Mouse (Mus musculus) left cerebral cortex, adult 2 months (tissue): ENCODE data around the gene Dlst. TPM values are rescaled to one million over a fixed set of nuclear protein-coding genes. Genes with fewer than 3 reads are reported as not detected.

Source experiments
- DNase-seq, 2 experiments: peaks; one replicate each; pipeline ENCODE4 v3.0.0; 2021 to 2022; ENCODE audit warnings: low spot score in 2 of 2, mixed read lengths in 1 of 2; ENCODE audit errors: extremely low spot score in 1 of 2
- H3K27ac ChIP-seq: fragments of 200-600 bp; 2 replicates; pipeline ENCODE4 v1.8.1; 2022
- H3K4me3 ChIP-seq: fragments of 200-600 bp; 2 replicates; pipeline ENCODE4 v1.8.1; 2022
- CTCF ChIP-seq: fragments of 200-600 bp; IDR thresholded peaks from 2 replicates; pipeline ENCODE4 v1.8.1; 2022; ENCODE audit warnings: antibody characterized with exemption, mild to moderate bottlenecking, moderate library complexity
- intact Hi-C: fragments of 180-260 bp; cut with DNase I; formaldehyde crosslinking; loops from one replicate; pipeline ENCODE4 v1.15.1; 2025
- total RNA-seq, 2 experiments: library from RNA; stranded (reverse); gene quantifications; 2 replicates each; pipeline ENCODE4 v1.2.3; 2021

Dlst gene
- total RNA-seq, 2 experiments from 2014 or later: 146 to 156 TPM

DNA sequence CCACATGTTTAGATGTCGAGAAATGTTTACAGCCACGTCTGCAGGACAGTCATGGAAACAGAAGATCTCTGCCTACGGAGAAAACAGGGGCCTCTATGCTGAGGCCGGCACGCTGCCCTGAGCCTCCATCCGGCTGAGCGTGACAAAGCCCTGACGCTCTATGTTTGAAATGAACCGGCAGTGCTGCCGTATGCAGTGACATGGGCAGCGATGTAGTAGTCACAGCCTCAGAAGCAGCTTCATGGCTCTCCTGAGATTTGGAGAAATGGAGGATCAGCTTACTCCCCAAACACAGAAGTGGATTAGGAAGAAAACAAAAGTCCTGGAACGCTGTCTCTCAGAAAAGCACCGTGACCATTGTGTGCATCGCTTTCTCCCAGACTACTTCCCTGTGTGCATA is 9.6 kb upstream of the Dlst start:
- intact Hi-C loops: no loop called here
- no peak overlapping the region for H3K27ac ChIP-seq
- no peak overlapping the region for H3K4me3 ChIP-seq
- TF ChIP-seq CTCF: no peak
- no peak for DNase-seq

- intact Hi-C loops: no loop called here
- no peak for TF ChIP-seq CTCF
These were observed 9.0 kb upstream of the Dlst start for GRCm38 (mm10) chr12:85101521-85102106.

GRCm38 (mm10) chr12:85103096-85103495 is 7.5 kb upstream of the Dlst start:
- Histone ChIP-seq H3K27ac (no peak overlapping the region), H3K4me3 (no peak overlapping the region)
- TF ChIP-seq CTCF: no peak
- intact Hi-C loops: no loop called here
- DNase-seq: no peak

More at GRCm38 (mm10) chr12:85101521-85102106, 9.0 kb upstream of the Dlst start:
- Histone ChIP-seq H3K4me3 (no peak overlapping the region), H3K27ac (no peak overlapping the region)
- DNase-seq: no peak

GRCm38 (mm10) chr12:85104789-85105188 is 5.8 kb upstream of the Dlst start:
- intact Hi-C loops: no loop called here
- no peak for TF ChIP-seq CTCF
- Histone ChIP-seq H3K4me3 (no peak overlapping the region), H3K27ac (no peak overlapping the region)
- DNase-seq: no peak

- intact Hi-C loops: no loop called here
- DNase-seq: no peak
- TF ChIP-seq CTCF: no peak
- Histone ChIP-seq H3K27ac (no peak overlapping the region), H3K4me3 (no peak overlapping the region)
These were observed 4.3 kb upstream of the Dlst start for GRCm38 (mm10) chr12:85106292-85106691.

- no peak for TF ChIP-seq CTCF
- no peak overlapping the region for H3K4me3 ChIP-seq
- H3K27ac ChIP-seq: no peak overlapping the region
- DNase-seq: no peak
- intact Hi-C loops: no loop called here
These were observed 2.0 kb upstream of the Dlst start for GRCm38 (mm10) chr12:85108643-85109042.

DNA sequence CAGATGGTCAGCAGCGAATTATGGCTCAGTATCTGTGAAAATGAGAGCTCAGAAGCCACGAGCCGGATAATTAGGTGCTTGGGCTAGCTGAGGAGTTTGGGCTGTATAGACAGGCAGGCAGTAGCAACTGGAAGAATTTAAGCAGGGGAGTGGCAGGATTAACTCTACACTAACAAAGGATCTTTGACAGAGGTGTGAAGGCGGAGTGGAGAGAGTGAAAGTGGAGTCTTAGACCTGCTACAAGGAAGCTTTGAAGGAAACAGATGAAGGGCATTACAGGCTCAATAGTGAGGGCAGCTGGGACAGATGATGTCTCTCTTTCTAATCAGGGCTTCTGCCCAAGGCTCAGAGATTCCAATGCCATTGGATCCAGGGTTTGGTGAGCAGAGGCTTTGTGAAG is 1.2 kb upstream of the Dlst start:
- TF ChIP-seq CTCF: no peak
- Histone ChIP-seq H3K4me3 (no peak overlapping the region), H3K27ac (no peak overlapping the region)
- intact Hi-C loops: no loop called here
- no peak for DNase-seq

- intact Hi-C loops: no loop called here
- no peak for TF ChIP-seq CTCF
- Histone ChIP-seq H3K27ac (peak overlapping the region; percentile 94), H3K4me3 (peak overlapping the region; percentile 71)
- DNase-seq: no peak
These were observed 479 bp upstream of the Dlst start for GRCm38 (mm10) chr12:85110011-85110697.

- no peak overlapping the region for H3K27ac ChIP-seq
- intact Hi-C loops: no loop called here
- TF ChIP-seq CTCF: no peak
These were observed 2.1 kb downstream of the Dlst start for GRCm38 (mm10) chr12:85112550-85113251.

GRCm38 (mm10) chr12:85113337-85113736 is 2.7 kb downstream of the Dlst start:
- intact Hi-C loops: no loop called here
- no peak for DNase-seq
- no peak for TF ChIP-seq CTCF
- Histone ChIP-seq H3K4me3 (no peak overlapping the region), H3K27ac (no peak overlapping the region)

More at GRCm38 (mm10) chr12:85112550-85113251, 2.1 kb downstream of the Dlst start:
- H3K4me3 ChIP-seq: peak overlapping the region; percentile 71; the same call in 1 of the 2 replicates
- no peak for DNase-seq

GRCm38 (mm10) chr12:85113917-85114316 is 3.3 kb downstream of the Dlst start:
- Histone ChIP-seq H3K27ac (no peak overlapping the region), H3K4me3 (no peak overlapping the region)
- DNase-seq: no peak
- intact Hi-C loops: no loop called here
- no peak for TF ChIP-seq CTCF

- intact Hi-C loops: no loop called here
- no peak overlapping the region for H3K27ac ChIP-seq
- no peak overlapping the region for H3K4me3 ChIP-seq
- no peak for TF ChIP-seq CTCF
- no peak for DNase-seq
These were observed 5.0 kb downstream of the Dlst start for GRCm38 (mm10) chr12:85115678-85116077.
